ENCODE assay signal across 13 mouse cellular contexts in the genomic region with DNA sequence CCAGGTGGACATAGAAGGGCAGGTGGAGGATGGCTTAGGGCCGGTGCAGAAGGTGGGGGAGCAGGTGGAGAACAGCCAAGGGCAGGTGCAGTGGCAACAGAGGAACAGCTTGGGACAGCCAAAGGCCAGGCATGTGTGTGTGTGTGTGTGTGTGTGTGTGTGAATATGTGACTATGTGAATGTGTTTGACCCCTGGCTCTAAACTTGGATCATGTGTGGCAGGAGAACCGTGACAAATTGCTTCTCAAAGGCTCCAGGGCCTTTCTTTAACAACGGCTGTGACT.
A peak's percentile ranks its signal among the peaks of the same experiment; 100 is the strongest.
DNase-seq lines count a peak whose midpoint lies in the region; TF ChIP-seq lines count a peak whose summit lies in the region.
"Had no signal": no experiment of that assay in that cellular context is flagged by ENCODE, and none has a peak within 500 bp of the region (broad histone marks: within the 10 kb centered on the region; RNA-seq: fewer than 3 reads in every experiment).

No protein-coding gene starts in this region.

- DNase-seq in left cerebral cortex, postnatal 4 days, result peak; percentile 52
- DNase-seq in left cerebral cortex, postnatal 14 days (ENCODE audit: low spot score in 2 of 2), result no peak
- DNase-seq in cerebellum, adult 8-10 months, result peak; percentile 9
- peak; percentile 37 for DNase-seq in kidney, adult 18-20 months
- DNase-seq in kidney, postnatal 25 days, result peak; percentile 46 to 53
- no peak for DNase-seq in embryo, embryonic 10.5 days (ENCODE audit: low spot score)
- no peak for DNase-seq in lung, adult 2 months
- DNase-seq: lung, embryonic 14.5 days; thymus, postnatal 4 days had no signal

- intact Hi-C loops in left cerebral cortex, postnatal 4 days (cut with DNase I), result no loop called here
- intact Hi-C loops in left cerebral cortex, postnatal 14 days (cut with DNase I), result no loop called here

- TF ChIP-seq POLR2A in lung, adult 2 months (IDR thresholded peaks at IDR 0.05; ENCODE audit: borderline replicate concordance, extremely low read depth, low read depth, low read length), result no peak

- WGBS in lung, adult 2 months, result 72% methylated on average over 3 of the region's 3 CpGs

- no peaks in the 10 kb centered on the region; the same call in 1 of the 2 replicates for H3K4me1 ChIP-seq in lung, adult 2 months (ENCODE audit: control insufficient read depth, insufficient read depth, low read length)
- H3K4me1 ChIP-seq: embryonic facial prominence, embryonic 15.5 days had no signal

- TF ChIP-seq CTCF in lung, adult 2 months (IDR thresholded peaks at IDR 0.05; ENCODE audit: insufficient read depth, low read length), result no peak

- no peak overlapping the region for H3K4me3 ChIP-seq in lung, adult 2 months (replicated peaks; ENCODE audit: extremely low read depth, low read depth, low read length)
- H3K4me3 ChIP-seq: embryonic facial prominence, embryonic 15.5 days; forebrain, embryonic 12.5 days; left cerebral cortex, adult 2 months; limb, embryonic 15.5 days had no signal

Comparison
In these comparisons a context has a peak if more than half of its experiments do, and no peak if none do; other contexts are left out.
1. DNase-seq: peak in left cerebral cortex, postnatal 4 days (single experiment), cerebellum, adult 8-10 months (single experiment), kidney, adult 18-20 months (single experiment) and kidney, postnatal 25 days (2 of 2); none in left cerebral cortex, postnatal 14 days (0 of 2), embryo, embryonic 10.5 days (single experiment) and lung, adult 2 months (single experiment).